Mouse (Mus musculus) heart, embryonic 13.5 days (tissue): Measurements from ENCODE around the gene Gpatch2l. TPM values are rescaled to one million over a fixed set of nuclear protein-coding genes. Genes with fewer than 3 reads are reported as not detected.

Experiments used
- ATAC-seq: fragments of 200-750 bp; cut with Nextera tagmentation; 2 replicates; pipeline ENCODE4 v1.8.0; 2017; ENCODE audit warnings: moderate TSS enrichment; ENCODE audit not compliant: insufficient number of reproducible peaks, low FRiP score, low TSS enrichment; ENCODE audit errors: extremely low read depth
- H3K27ac ChIP-seq: fragments of 300-500 bp; sonication (generic); replicated peaks from 2 replicates; pipeline ENCODE4 v1.5.1; 2015; ENCODE audit warnings: moderate library complexity, mild to moderate bottlenecking, inconsistent platforms
- H3K27me3 ChIP-seq: fragments of 300-500 bp; sonication (generic); replicated peaks from 2 replicates; pipeline ENCODE4 v1.6.1; 2015; ENCODE audit warnings: mild to moderate bottlenecking, inconsistent platforms
- H3K36me3 ChIP-seq: fragments of 300-500 bp; sonication (generic); 2 replicates; pipeline ENCODE4 v1.6.1; 2015; ENCODE audit warnings: mild to moderate bottlenecking, inconsistent platforms
- H3K4me1 ChIP-seq: fragments of 300-500 bp; sonication (generic); 2 replicates; pipeline ENCODE4 v1.6.1; 2015; ENCODE audit warnings: inconsistent platforms
- H3K4me2 ChIP-seq: fragments of 300-500 bp; sonication (generic); 2 replicates; pipeline ENCODE4 v1.6.1; 2015; ENCODE audit warnings: inconsistent platforms, mild to moderate bottlenecking, moderate library complexity
- H3K4me3 ChIP-seq: fragments of 300-500 bp; sonication (generic); 2 replicates; pipeline ENCODE4 v1.5.1; 2015; ENCODE audit warnings: moderate library complexity, mild to moderate bottlenecking, inconsistent platforms
- H3K9ac ChIP-seq: fragments of 300-500 bp; sonication (generic); 2 replicates; pipeline ENCODE4 v1.6.1; 2015; ENCODE audit warnings: inconsistent platforms, mild to moderate bottlenecking, moderate library complexity
- H3K9me3 ChIP-seq: fragments of 300-500 bp; sonication (generic); 2 replicates; pipeline ENCODE4 v1.6.1; 2016; ENCODE audit warnings: inconsistent platforms
- WGBS: fragments of 180-500 bp; shearing (Covaris S2); methylation state at CpG from one replicate; pipeline ENCODE4 v1.1.7; 2015; ENCODE audit warnings: mixed read lengths; 5-methylcytosine and 5-hydroxymethylcytosine counted together
- polyA plus RNA-seq: library from polyadenylated mRNA; unstranded; fragments of >200 nt; fragmentation: Nextera tagmentation; extraction: Ambion mirVana; gene quantifications from 2 replicates; pipeline ENCODE4 v1.2.1, GENCODE M21; 2015

The Gpatch2l gene
- polyA plus RNA-seq, 1 experiment from 2014 or later: 10.4 TPM

DNA sequence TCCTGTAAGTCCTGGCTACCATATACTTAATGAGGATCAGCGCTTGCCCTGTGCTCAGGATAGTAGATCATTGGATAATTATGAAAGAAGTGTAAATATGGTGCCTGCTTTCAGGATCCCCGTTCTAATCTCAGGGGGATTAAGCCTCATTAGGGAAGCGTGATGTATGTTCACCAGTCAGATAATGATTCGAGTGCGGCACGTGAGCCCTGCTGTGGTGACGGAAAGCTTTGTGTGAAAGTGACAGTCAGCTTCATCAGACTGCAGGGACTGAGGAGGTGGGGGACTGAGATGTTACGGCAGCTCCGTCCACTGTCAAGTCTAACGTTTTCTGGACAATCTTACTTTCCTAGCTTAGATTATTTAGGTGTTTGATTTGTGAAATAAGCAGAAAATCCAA is 38.3 kb downstream of the Gpatch2l start:
- 72% methylated on average over 10 of the region's 10 CpGs for WGBS
- ATAC-seq: no peak
- Histone ChIP-seq H3K4me2 (no peak overlapping the region), H3K4me1 (peaks cover 18% of the 10 kb centered on the region), H3K27ac (no peak overlapping the region), H3K27me3 (no peaks in the 10 kb centered on the region), H3K4me3 (no peak overlapping the region), H3K9ac (no peak overlapping the region), H3K9me3 (no peaks in the 10 kb centered on the region), H3K36me3 (peaks cover 59% of the 10 kb centered on the region)

- no peaks in the 10 kb centered on the region for H3K27me3 ChIP-seq
- no peak overlapping the region for H3K27ac ChIP-seq
- ATAC-seq: no peak
- H3K4me3 ChIP-seq: no peak overlapping the region
- 93% methylated on average over 2 of the region's 2 CpGs for WGBS
- H3K9me3 ChIP-seq: no peaks in the 10 kb centered on the region
- H3K9ac ChIP-seq: no peak overlapping the region
- H3K4me2 ChIP-seq: no peak overlapping the region
- peaks cover 90% of the 10 kb centered on the region for H3K36me3 ChIP-seq
- H3K4me1 ChIP-seq: peaks cover 2% of the 10 kb centered on the region; the same call in 1 of the 2 replicates
Measured at GRCm38 (mm10) chr12:86285704-86286103, 44.0 kb downstream of the Gpatch2l start.

DNA sequence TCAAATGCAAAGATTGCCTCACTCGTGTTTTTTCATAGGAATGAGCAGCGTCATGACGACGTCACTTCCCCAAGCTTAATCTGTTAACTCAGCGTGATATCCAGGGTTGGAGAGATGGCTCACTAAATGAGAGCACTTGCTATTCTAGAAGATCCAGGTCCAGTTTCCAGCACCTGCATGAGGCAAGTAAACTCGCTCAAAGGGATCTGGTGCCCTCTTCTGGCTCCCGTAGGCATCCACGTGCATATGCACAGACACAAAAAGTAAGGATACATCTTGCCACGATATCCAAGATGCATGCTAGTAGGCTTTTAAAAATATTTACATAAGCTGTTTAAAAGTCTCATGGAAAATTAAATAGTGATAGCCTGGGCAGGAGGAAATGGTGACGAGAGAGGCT is 55.8 kb downstream of the Gpatch2l start:
- Histone ChIP-seq H3K27me3 (no peaks in the 10 kb centered on the region), H3K4me1 (no peaks in the 10 kb centered on the region), H3K27ac (no peak overlapping the region), H3K4me2 (no peak overlapping the region), H3K9ac (no peak overlapping the region), H3K4me3 (no peak overlapping the region), H3K9me3 (no peaks in the 10 kb centered on the region), H3K36me3 (no peaks in the 10 kb centered on the region)
- no peak for ATAC-seq
- WGBS: 71% methylated on average over 10 of the region's 10 CpGs

DNA sequence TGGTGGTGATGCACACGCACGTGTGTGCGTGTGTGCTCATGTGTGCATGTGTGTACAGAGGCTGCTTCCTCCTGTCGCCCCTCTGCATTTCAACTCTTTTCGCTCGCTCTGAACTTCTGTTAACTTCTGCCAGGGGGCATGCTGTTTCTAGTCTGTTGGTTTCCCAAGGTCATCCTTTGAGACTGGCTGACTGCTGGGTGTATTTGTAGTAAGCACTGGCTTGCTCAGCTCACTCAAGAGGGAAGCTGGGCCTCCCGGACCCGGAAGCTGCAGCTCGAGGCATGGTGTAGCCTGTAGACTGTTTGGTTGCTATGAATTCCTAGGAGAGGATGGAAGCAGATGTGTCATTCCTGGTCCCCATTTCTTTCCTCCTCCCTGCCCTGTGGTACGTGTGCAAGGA is 61.3 kb downstream of the Gpatch2l start:
- ATAC-seq: no peak
- H3K27me3 ChIP-seq: no peaks in the 10 kb centered on the region
- H3K36me3 ChIP-seq: no peaks in the 10 kb centered on the region
- no peaks in the 10 kb centered on the region for H3K9me3 ChIP-seq
- H3K4me3 ChIP-seq: no peak overlapping the region
- peaks cover 11% of the 10 kb centered on the region for H3K4me1 ChIP-seq
- 74% methylated on average over 10 of the region's 10 CpGs for WGBS
- no peak overlapping the region for H3K4me2 ChIP-seq
- no peak overlapping the region for H3K9ac ChIP-seq
- H3K27ac ChIP-seq: no peak overlapping the region

- H3K9ac ChIP-seq: peak overlapping the region; percentile 54; the same call in 1 of the 2 replicates
- H3K4me2 ChIP-seq: peak overlapping the region; percentile 70
- 28% methylated on average over 7 of the region's 7 CpGs for WGBS
- no peaks in the 10 kb centered on the region for H3K27me3 ChIP-seq
- no peaks in the 10 kb centered on the region for H3K36me3 ChIP-seq
- peak overlapping the region; percentile 40 for H3K4me3 ChIP-seq
- peaks cover 14% of the 10 kb centered on the region for H3K4me1 ChIP-seq
- 0 out of 2 replicates have a peak overlapping the region, but pooled peaks have one; percentile 9 for H3K27ac ChIP-seq
- no peaks in the 10 kb centered on the region for H3K9me3 ChIP-seq
- ATAC-seq: peak; percentile 31; the same call in 1 of the 2 replicates
Measured at GRCm38 (mm10) chr12:86305045-86305444, 63.4 kb downstream of the Gpatch2l start.

GRCm38 (mm10) chr12:86305635-86306243 is 64.1 kb downstream of the Gpatch2l start:
- H3K4me1 ChIP-seq: peaks cover 20% of the 10 kb centered on the region
- no peaks in the 10 kb centered on the region for H3K36me3 ChIP-seq
- no peaks in the 10 kb centered on the region for H3K9me3 ChIP-seq
- H3K27ac ChIP-seq: no peak overlapping the region
- peak overlapping the region; percentile 70 for H3K4me2 ChIP-seq
- WGBS: 13% methylated on average over 15 of the region's 15 CpGs
- H3K9ac ChIP-seq: peak overlapping the region; percentile 54; the same call in 1 of the 2 replicates
- peak overlapping the region; percentile 40 for H3K4me3 ChIP-seq
- no peaks in the 10 kb centered on the region for H3K27me3 ChIP-seq
- ATAC-seq: no peak

DNA sequence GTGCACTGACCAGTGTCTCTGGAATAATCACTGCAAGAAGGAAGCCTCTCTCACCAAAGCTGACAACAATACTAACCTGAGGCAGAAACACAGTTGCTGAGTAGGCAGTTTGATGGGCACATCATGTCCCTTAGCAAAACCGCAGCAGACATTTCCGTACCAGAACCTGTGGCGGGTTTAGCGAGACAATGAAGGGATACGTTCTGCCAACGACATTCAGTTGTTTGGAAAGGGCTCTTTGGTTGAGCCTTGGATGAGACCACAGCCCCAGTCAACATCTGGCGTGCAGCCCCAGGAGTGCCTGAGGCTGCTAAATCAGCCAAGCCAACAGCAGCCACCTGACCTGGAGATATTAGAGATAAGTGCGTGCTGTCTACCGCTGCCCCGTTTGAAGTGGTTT is 67.8 kb downstream of the Gpatch2l start:
- Histone ChIP-seq H3K27ac (no peak overlapping the region), H3K27me3 (no peaks in the 10 kb centered on the region), H3K4me1 (peaks cover 20% of the 10 kb centered on the region), H3K9ac (no peak overlapping the region), H3K36me3 (no peaks in the 10 kb centered on the region), H3K4me3 (no peak overlapping the region), H3K9me3 (no peaks in the 10 kb centered on the region), H3K4me2 (no peak overlapping the region)
- no peak for ATAC-seq
- WGBS: 59% methylated on average over 10 of the region's 10 CpGs

DNA sequence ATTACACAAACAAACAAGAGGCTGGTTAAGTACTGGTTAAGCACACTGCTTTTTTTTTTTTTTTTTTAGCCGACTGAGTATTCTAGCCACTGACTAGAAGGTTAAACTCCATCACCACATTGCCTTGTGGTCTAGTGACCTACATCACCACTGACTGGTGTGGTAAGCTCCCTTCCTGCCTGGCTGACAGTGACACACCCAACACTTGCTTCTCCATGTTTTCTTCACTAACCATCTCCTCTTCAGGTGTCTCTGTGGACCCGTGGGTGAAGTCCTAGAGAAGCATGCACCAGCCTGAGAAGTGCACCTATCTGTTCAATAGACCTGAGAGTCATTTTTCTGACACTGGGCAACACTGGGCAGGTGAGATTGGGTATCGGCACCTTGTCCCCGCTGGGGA is 68.2 kb downstream of the Gpatch2l start:
- H3K9ac ChIP-seq: no peak overlapping the region
- no peak overlapping the region for H3K27ac ChIP-seq
- no peaks in the 10 kb centered on the region for H3K27me3 ChIP-seq
- no peak overlapping the region for H3K4me3 ChIP-seq
- no peaks in the 10 kb centered on the region for H3K36me3 ChIP-seq
- peaks cover 18% of the 10 kb centered on the region for H3K4me1 ChIP-seq
- no peak for ATAC-seq
- H3K9me3 ChIP-seq: no peaks in the 10 kb centered on the region
- no peak overlapping the region for H3K4me2 ChIP-seq
- WGBS: 79% methylated on average over 4 of the region's 4 CpGs

GRCm38 (mm10) chr12:86320629-86321028 is 79.0 kb downstream of the Gpatch2l start:
- Histone ChIP-seq H3K36me3 (no peaks in the 10 kb centered on the region), H3K4me2 (peak overlapping the region; percentile 30), H3K4me3 (no peak overlapping the region), H3K4me1 (peaks cover 11% of the 10 kb centered on the region; the same call in 1 of the 2 replicates), H3K27me3 (peaks cover 28% of the 10 kb centered on the region), H3K9ac (no peak overlapping the region), H3K27ac (no peak overlapping the region), H3K9me3 (no peaks in the 10 kb centered on the region)
- ATAC-seq: no peak
- 28% methylated on average over 12 of the region's 12 CpGs for WGBS

DNA sequence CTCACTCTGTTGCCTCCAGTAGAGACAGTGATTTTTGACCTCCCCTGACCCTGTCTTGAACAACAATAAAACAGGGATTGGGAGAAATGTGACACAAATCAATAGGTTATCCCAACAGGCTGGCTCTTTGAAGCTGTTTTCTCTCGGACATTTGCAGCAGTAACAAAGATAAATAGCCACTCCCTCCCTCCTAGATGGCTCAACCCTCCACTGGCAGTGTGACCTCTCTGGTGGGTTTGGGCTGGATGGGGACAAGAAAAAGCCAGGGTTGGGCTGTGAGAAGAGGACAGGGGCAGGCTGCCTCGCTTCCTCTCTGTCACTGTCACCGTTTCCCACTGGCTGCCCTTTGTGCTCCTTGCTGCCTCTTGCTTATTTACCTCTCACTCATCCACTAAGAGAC is 82.6 kb downstream of the Gpatch2l start:
- no peak overlapping the region for H3K27ac ChIP-seq
- no peak overlapping the region for H3K4me3 ChIP-seq
- H3K36me3 ChIP-seq: no peaks in the 10 kb centered on the region
- no peak overlapping the region for H3K9ac ChIP-seq
- WGBS: 40% methylated on average over 3 of the region's 3 CpGs
- H3K4me1 ChIP-seq: peaks cover 18% of the 10 kb centered on the region
- H3K9me3 ChIP-seq: no peaks in the 10 kb centered on the region
- ATAC-seq: no peak
- H3K27me3 ChIP-seq: peaks cover 21% of the 10 kb centered on the region
- H3K4me2 ChIP-seq: no peak overlapping the region

DNA sequence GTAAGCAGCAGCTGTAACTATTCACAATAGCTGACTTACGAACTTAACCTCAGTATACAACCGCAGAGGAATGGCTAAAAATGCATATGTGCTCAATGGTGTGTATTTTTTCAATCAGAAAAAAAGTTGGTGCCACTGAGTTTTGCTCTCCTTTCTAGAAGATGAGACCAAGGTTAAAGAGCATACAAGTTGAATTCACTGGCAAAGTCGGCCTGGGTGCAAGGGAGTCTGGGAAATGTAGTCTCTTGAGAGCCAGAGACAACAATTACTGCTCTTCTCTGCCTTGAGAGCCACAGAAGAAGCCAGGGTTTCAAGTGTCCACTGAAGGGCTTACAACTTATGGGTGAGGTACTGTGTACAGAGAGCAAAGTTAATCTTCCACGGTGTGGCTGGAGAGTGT is 88.2 kb downstream of the Gpatch2l start:
- ATAC-seq: no peak
- 48% methylated on average over 4 of the region's 4 CpGs for WGBS
- Histone ChIP-seq H3K4me3 (no peak overlapping the region), H3K4me1 (peaks cover 10% of the 10 kb centered on the region), H3K36me3 (no peaks in the 10 kb centered on the region), H3K27me3 (no peaks in the 10 kb centered on the region), H3K27ac (no peak overlapping the region), H3K4me2 (no peak overlapping the region), H3K9ac (no peak overlapping the region), H3K9me3 (no peaks in the 10 kb centered on the region)

GRCm38 (mm10) chr12:86330684-86331083 is 89.0 kb downstream of the Gpatch2l start:
- ATAC-seq: no peak
- 79% methylated on average over 9 of the region's 9 CpGs for WGBS
- peaks cover 10% of the 10 kb centered on the region for H3K4me1 ChIP-seq
- H3K36me3 ChIP-seq: no peaks in the 10 kb centered on the region
- no peaks in the 10 kb centered on the region for H3K27me3 ChIP-seq
- H3K9ac ChIP-seq: no peak overlapping the region
- no peak overlapping the region for H3K4me2 ChIP-seq
- no peaks in the 10 kb centered on the region for H3K9me3 ChIP-seq
- no peak overlapping the region for H3K27ac ChIP-seq
- no peak overlapping the region for H3K4me3 ChIP-seq
